Mouse (Mus musculus) heart, postnatal 0 days (tissue): Measurements from ENCODE around the gene Gstm6. TPM values are rescaled to one million over a fixed set of nuclear protein-coding genes. Genes with fewer than 3 reads are reported as not detected.
A peak's percentile ranks its signal among the peaks of the same experiment; 100 is the strongest.
"Not testable (repeated sequence)": the region's sequence is repeated elsewhere in the genome, so short reads cannot be mapped to it uniquely, and the experiment has no call there.

Experiments
- ATAC-seq: fragments of 200-750 bp; cut with Nextera tagmentation; 2 replicates; pipeline ENCODE4 v1.8.0; 2017; ENCODE audit warnings: low read depth, moderate number of reproducible peaks, moderate library complexity; ENCODE audit not compliant: insufficient read depth
- DNase-seq: peaks from one replicate; pipeline ENCODE4 v3.0.0-alpha.2; 2016; ENCODE audit warnings: low spot score
- H3K27ac ChIP-seq: fragments of 300-500 bp; sonication (generic); 2 replicates; pipeline ENCODE4 v1.5.1; 2014; ENCODE audit warnings: low read depth, mild to moderate bottlenecking
- H3K27me3 ChIP-seq: fragments of 300-500 bp; sonication (generic); 2 replicates; pipeline ENCODE4 v1.6.1; 2014; ENCODE audit warnings: low read length, mixed read lengths; ENCODE audit not compliant: control insufficient read depth, insufficient read depth
- H3K36me3 ChIP-seq: fragments of 300-500 bp; sonication (generic); replicated peaks from 2 replicates; pipeline ENCODE4 v1.6.1; 2014; ENCODE audit warnings: low read length, mixed read lengths; ENCODE audit not compliant: control insufficient read depth, insufficient read depth
- H3K4me1 ChIP-seq: fragments of 300-500 bp; sonication (generic); 2 replicates; pipeline ENCODE4 v1.6.1; 2014; ENCODE audit warnings: antibody characterized with exemption; ENCODE audit not compliant: control insufficient read depth, insufficient read depth
- H3K4me2 ChIP-seq: fragments of 300-500 bp; sonication (generic); 2 replicates; pipeline ENCODE4 v1.6.1; 2014; ENCODE audit warnings: low read depth, mild to moderate bottlenecking, low read length, moderate library complexity
- H3K4me3 ChIP-seq: fragments of 300-500 bp; sonication (generic); 2 replicates; pipeline ENCODE4 v1.5.1; 2014; ENCODE audit warnings: low read depth, low read length
- H3K9ac ChIP-seq: fragments of 300-500 bp; sonication (generic); replicated peaks from 2 replicates; pipeline ENCODE4 v1.6.1; 2014; ENCODE audit warnings: low read depth, low read length, mixed read lengths
- H3K9me3 ChIP-seq: fragments of 300-500 bp; sonication (generic); replicated peaks from 2 replicates; pipeline ENCODE4 v1.6.1; 2016; ENCODE audit warnings: low read length; ENCODE audit not compliant: control insufficient read depth
- CTCF ChIP-seq: IDR thresholded peaks from 2 replicates; pipeline ENCODE4 v1.5.1; 2016; ENCODE audit warnings: antibody characterized with exemption, control low read depth, low read depth
- EP300 ChIP-seq: IDR thresholded peaks from 2 replicates; pipeline ENCODE4 v1.6.1; 2016; ENCODE audit warnings: antibody characterized with exemption, low read depth
- WGBS: fragments of 180-500 bp; shearing (Covaris S2); extraction: QIAGEN DNeasy Blood & Tissue Kit; methylation state at CpG from one replicate; pipeline ENCODE4 v1.1.7; 2014; 5-methylcytosine and 5-hydroxymethylcytosine counted together
- polyA plus RNA-seq: library from polyadenylated mRNA; unstranded; fragments of >200 nt; fragmentation: Nextera tagmentation; extraction: Ambion mirVana; gene quantifications from 2 replicates; pipeline ENCODE4 v1.2.1, GENCODE M21; 2015
- total RNA-seq: library from RNA; depleted of rRNA; stranded (reverse); fragments of >200 nt; gene quantifications from 2 replicates; pipeline ENCODE4 v1.2.3, GENCODE M21; 2014; ENCODE audit warnings: low replicate concordance; rRNA removed

Gene Gstm6
- total and polyA plus RNA-seq, 2 experiments from 2014 or later, result 11.5 to 17.9 TPM

DNA sequence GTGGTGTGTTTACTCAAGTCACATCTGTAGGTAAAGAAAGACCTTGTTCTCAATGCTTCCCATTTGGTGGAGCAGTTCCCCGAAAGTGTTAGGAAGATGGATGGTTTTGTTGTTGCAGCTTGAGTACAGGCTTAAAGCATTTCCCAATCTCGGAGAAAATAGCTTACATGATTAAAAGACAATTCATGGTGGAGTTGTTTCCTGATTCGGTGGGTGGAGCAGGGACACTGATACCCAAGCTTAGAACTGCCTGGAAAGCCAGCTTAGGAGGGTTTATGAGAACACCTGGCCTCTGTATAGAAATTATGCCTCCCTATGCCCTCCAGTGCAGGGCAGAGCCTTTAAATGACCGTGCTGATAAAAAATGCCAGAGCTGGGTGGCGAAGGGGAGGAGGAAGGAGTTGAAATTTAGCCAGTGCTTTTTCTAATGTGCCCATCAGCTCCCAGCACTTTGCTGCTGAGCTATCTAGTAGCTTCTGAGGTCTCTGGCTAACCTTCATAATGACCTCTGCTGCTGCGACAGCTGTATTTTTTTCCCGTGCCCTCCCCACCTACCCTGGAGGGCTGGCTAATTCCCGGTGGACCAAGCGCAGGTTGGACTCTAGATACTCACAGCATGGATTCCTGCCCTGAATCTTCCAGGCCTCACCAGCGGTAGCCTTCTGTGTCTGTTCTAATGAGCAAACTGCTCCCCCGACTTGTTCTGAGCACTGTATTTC, 42.4 kb downstream of the Gstm6 start:
- Histone ChIP-seq H3K27me3 (no peaks in the 10 kb centered on the region), H3K9me3 (no peaks in the 10 kb centered on the region), H3K27ac (no peak overlapping the region), H3K9ac (no peak overlapping the region), H3K4me1 (peaks cover 9% of the 10 kb centered on the region; the same call in 1 of the 2 replicates), H3K4me2 (no peak overlapping the region), H3K36me3 (0 out of 2 replicates have a peak, but pooled peaks cover 5% of the 10 kb centered on the region), H3K4me3 (no peak overlapping the region)
- 41% methylated on average over 11 of the region's 11 CpGs for WGBS
- ATAC-seq, result no peak
- DNase-seq, result no peak
- no peak for TF ChIP-seq EP300
- no peak for TF ChIP-seq CTCF

DNA sequence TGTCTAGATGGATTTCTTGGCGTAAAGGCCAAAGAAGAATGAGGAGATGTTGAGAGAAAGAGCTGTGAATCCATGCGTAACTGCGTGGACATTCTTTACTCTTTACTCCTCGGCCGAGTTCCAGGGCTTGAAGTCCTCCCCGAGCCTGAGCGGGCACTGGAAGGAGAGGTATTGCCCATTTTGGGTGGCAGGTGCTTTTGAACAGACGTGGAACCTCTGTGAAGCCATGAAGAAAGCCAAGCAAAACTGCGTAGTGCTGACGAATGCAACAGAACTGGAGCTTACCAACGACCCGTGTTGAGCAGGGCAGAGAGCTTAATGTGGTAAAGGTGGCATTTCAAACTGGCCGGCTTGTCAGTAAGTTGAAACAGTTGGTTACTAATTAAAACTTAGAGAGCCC, 44.9 kb downstream of the Gstm6 start:
- TF ChIP-seq EP300 (no peak), CTCF (no peak)
- 0 out of 2 replicates have a peak, but pooled peaks cover 5% of the 10 kb centered on the region for H3K36me3 ChIP-seq
- DNase-seq (no peak), ATAC-seq (no peak)
- no peak overlapping the region for H3K27ac ChIP-seq
- H3K9ac ChIP-seq, result no peak overlapping the region
- H3K27me3 ChIP-seq, result no peaks in the 10 kb centered on the region
- WGBS, result 91% methylated on average over 13 of the region's 13 CpGs
- no peak overlapping the region for H3K4me2 ChIP-seq
- no peaks in the 10 kb centered on the region for H3K9me3 ChIP-seq
- no peak overlapping the region for H3K4me3 ChIP-seq
- peaks cover 15% of the 10 kb centered on the region; the same call in 1 of the 2 replicates for H3K4me1 ChIP-seq

GRCm38 (mm10) chr3:107895720-107896569, 47.6 kb downstream of the Gstm6 start, which contains the start of gene Gstm5:
Gene Gstm5 (plus strand): TSS chr3:107895821.
- 9% methylated on average over 38 of the region's 40 CpGs for WGBS
- TF ChIP-seq EP300 (no peak), CTCF (no peak)
- peaks cover 11% of the 10 kb centered on the region; the same call in 1 of the 2 replicates for H3K4me1 ChIP-seq
- peak within 1 kb of the TSS; percentile 96 for H3K4me2 ChIP-seq
- H3K9ac ChIP-seq, result peak within 1 kb of the TSS; percentile 83
- H3K36me3 ChIP-seq, result 0 out of 2 replicates have a peak, but pooled peaks cover 5% of the 10 kb centered on the region
- H3K9me3 ChIP-seq, result no peaks in the 10 kb centered on the region
- ATAC-seq, result peak; percentile 95
- peak; percentile 88 for DNase-seq
- H3K27me3 ChIP-seq, result no peaks in the 10 kb centered on the region
- peak within 1 kb of the TSS; percentile 77 for H3K27ac ChIP-seq
- peak within 1 kb of the TSS; percentile 81 for H3K4me3 ChIP-seq

- DNase-seq, result no peak
- Histone ChIP-seq H3K9me3 (no peaks in the 10 kb centered on the region), H3K9ac (peak overlapping the region; percentile 83), H3K4me3 (peak overlapping the region; percentile 81), H3K27me3 (no peaks in the 10 kb centered on the region), H3K36me3 (0 out of 2 replicates have a peak, but pooled peaks cover 5% of the 10 kb centered on the region), H3K27ac (no peak overlapping the region), H3K4me1 (peaks cover 10% of the 10 kb centered on the region; the same call in 1 of the 2 replicates), H3K4me2 (peak overlapping the region; percentile 96)
- ATAC-seq, result no peak
- TF ChIP-seq CTCF (no peak), EP300 (no peak)
- 11% methylated on average over 6 of the region's 6 CpGs for WGBS
Measured at GRCm38 (mm10) chr3:107895194-107895719, 48.3 kb downstream of the Gstm6 start.

DNA sequence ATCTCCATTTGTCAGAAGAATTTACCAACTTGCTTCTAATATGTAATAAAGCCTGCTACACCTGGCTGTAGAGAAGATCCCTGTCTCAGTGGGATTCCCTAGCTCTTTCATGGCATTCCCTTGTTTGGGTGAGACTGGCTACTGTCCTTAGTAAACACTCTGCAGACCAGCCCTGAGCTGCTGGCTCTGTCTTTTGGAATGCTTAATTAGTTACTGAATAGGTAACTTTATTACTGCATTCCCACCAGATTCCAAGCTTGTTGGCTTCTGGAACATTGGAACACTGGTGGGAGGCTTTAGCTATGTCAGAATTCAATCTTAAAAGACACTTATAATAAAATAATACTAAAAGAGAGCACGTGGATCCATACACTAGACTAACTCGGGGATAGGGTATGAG, 54.3 kb downstream of the Gstm6 start:
- not testable (repeated sequence) for H3K36me3 ChIP-seq, ATAC-seq, H3K4me3 ChIP-seq, H3K27me3 ChIP-seq, H3K9ac ChIP-seq, DNase-seq, H3K9me3 ChIP-seq, H3K4me1 ChIP-seq, H3K4me2 ChIP-seq, H3K27ac ChIP-seq
- WGBS, result 76% methylated on average over 2 of the region's 2 CpGs

Other genes with a start within 250 kb of the Gstm6 start
- 19.2 and 32.0 TPM in 2 replicates for gene Ahcyl1, start 247.2 kb downstream of the Gstm6 start, total RNA-seq
- gene Ahcyl1, start 247.2 kb downstream of the Gstm6 start, polyA plus RNA-seq, result 39.4 and 43.3 TPM in 2 replicates
- gene Csf1, start 183.3 kb downstream of the Gstm6 start, total RNA-seq, result 18.2 and 23.6 TPM in 2 replicates
- gene Csf1, start 183.3 kb downstream of the Gstm6 start, polyA plus RNA-seq, result 7.7 and 8.1 TPM in 2 replicates
- not detected in 2 replicates for gene Eps8l3, start 66.5 kb downstream of the Gstm6 start, total RNA-seq
- gene Eps8l3, start 66.5 kb downstream of the Gstm6 start, polyA plus RNA-seq, result not detected in 2 replicates
- gene Gstm5, start 47.9 kb downstream of the Gstm6 start, total RNA-seq, result 81.9 and 98.4 TPM in 2 replicates
- gene Gstm5, start 47.9 kb downstream of the Gstm6 start, polyA plus RNA-seq, result 132 and 138 TPM in 2 replicates
- gene Gstm7, start 11.9 kb downstream of the Gstm6 start, total RNA-seq, result 51.2 and 62.3 TPM in 2 replicates
- 33.3 and 35.0 TPM in 2 replicates for gene Gstm7, start 11.9 kb downstream of the Gstm6 start, polyA plus RNA-seq
- gene Gstm3, start 25.5 kb upstream of the Gstm6 start, total RNA-seq, result not detected in 2 replicates
- not detected in 2 replicates for gene Gstm3, start 25.5 kb upstream of the Gstm6 start, polyA plus RNA-seq
- gene Gstm2, start 42.7 kb upstream of the Gstm6 start, total RNA-seq, result 69.6 and 95.4 TPM in 2 replicates
- gene Gstm2, start 42.7 kb upstream of the Gstm6 start, polyA plus RNA-seq, result 94.2 and 97.9 TPM in 2 replicates
- gene Gstm1, start 74.2 kb upstream of the Gstm6 start, total RNA-seq, result 99.4 and 111 TPM in 2 replicates
- gene Gstm1, start 74.2 kb upstream of the Gstm6 start, polyA plus RNA-seq, result 132 and 136 TPM in 2 replicates
- 3.6 and 10.9 TPM in 2 replicates for gene Gstm4, start 101.1 kb upstream of the Gstm6 start, total RNA-seq
- gene Gstm4, start 101.1 kb upstream of the Gstm6 start, polyA plus RNA-seq, result 17.6 and 17.9 TPM in 2 replicates
- gene Ampd2, start 142.9 kb upstream of the Gstm6 start, total RNA-seq, result 17.3 and 77.9 TPM in 2 replicates
- gene Ampd2, start 142.9 kb upstream of the Gstm6 start, polyA plus RNA-seq, result 12.7 and 12.8 TPM in 2 replicates
- gene Gnat2, start 149.0 kb upstream of the Gstm6 start, total RNA-seq, result 0.19 TPM in 1 of 2 replicates, not detected in the other
- gene Gnat2, start 149.0 kb upstream of the Gstm6 start, polyA plus RNA-seq, result 0.45 and 1.1 TPM in 2 replicates
- 30.2 and 41.0 TPM in 2 replicates for gene Gnai3, start 202.4 kb upstream of the Gstm6 start, total RNA-seq
- gene Gnai3, start 202.4 kb upstream of the Gstm6 start, polyA plus RNA-seq, result 35.8 and 37.4 TPM in 2 replicates
- 0.04 TPM in 1 of 2 replicates, not detected in the other for gene Gpr61, start 211.1 kb upstream of the Gstm6 start, total RNA-seq
- gene Gpr61, start 211.1 kb upstream of the Gstm6 start, polyA plus RNA-seq, result 0.05 and 0.11 TPM in 2 replicates
- 5.0 and 11.9 TPM in 2 replicates for gene Amigo1, start 242.6 kb upstream of the Gstm6 start, total RNA-seq
- gene Amigo1, start 242.6 kb upstream of the Gstm6 start, polyA plus RNA-seq, result 3.5 and 3.8 TPM in 2 replicates